Mouse (Mus musculus) ES-E14 (cell line): ENCODE measurements at regions not wholly inside any gene's neighbourhood (a gene's known extent, or its start where the extent isn't known, plus 50 kb on each side); places are given as distances from the start of the nearest gene placed in this dataset.

Experiments
- DNase-seq: peaks from one replicate; pipeline ENCODE4 v3.0.0-alpha.2; 2013; ENCODE audit warnings: low read depth, low spot score
- H3K27ac ChIP-seq: 2 replicates; pipeline ENCODE4 v1.5.1; 2012; ENCODE audit warnings: low read depth, mild to moderate bottlenecking, low read length, moderate library complexity, mixed read lengths; ENCODE audit not compliant: poor library complexity, insufficient read depth, severe bottlenecking
- H3K36me3 ChIP-seq: 2 replicates; pipeline ENCODE4 v1.6.1; 2012; ENCODE audit warnings: mild to moderate bottlenecking, low read length, moderate library complexity, mixed read lengths; ENCODE audit not compliant: control insufficient read depth, poor library complexity, insufficient read depth, severe bottlenecking
- H3K4me1 ChIP-seq, 2 experiments: fragments of 150-350 bp in 1 of 2; sonication (generic) in 1 of 2; 2 replicates each; pipeline ENCODE4 v1.6.1; 2012; ENCODE audit warnings: low read length in 2 of 2, mild to moderate bottlenecking in 1 of 2, mixed read lengths in 1 of 2; ENCODE audit not compliant: control insufficient read depth in 2 of 2, insufficient read depth in 2 of 2, poor library complexity in 1 of 2
- H3K4me3 ChIP-seq, 2 experiments: fragments of 150-350 bp in 1 of 2; sonication (generic) in 1 of 2; 2 replicates each; pipeline ENCODE4 v1.5.1; 2012; ENCODE audit warnings: low read length in 2 of 2, low read depth in 1 of 2, mild to moderate bottlenecking in 1 of 2, mixed read lengths in 1 of 2; ENCODE audit not compliant: insufficient read depth in 1 of 2, poor library complexity in 1 of 2, severe bottlenecking in 1 of 2
- H3K9ac ChIP-seq: 2 replicates; pipeline ENCODE4 v1.6.1; 2012; ENCODE audit warnings: low read depth, mild to moderate bottlenecking, low read length, mixed read lengths; ENCODE audit not compliant: poor library complexity, insufficient read depth, severe bottlenecking
- H3K9me3 ChIP-seq: fragments of 150-350 bp; sonication (generic); 2 replicates; pipeline ENCODE4 v1.6.1; 2012; ENCODE audit warnings: low read depth, mild to moderate bottlenecking, low read length; ENCODE audit not compliant: control insufficient read depth, insufficient read depth
- CHD2 ChIP-seq: IDR thresholded peaks from 2 replicates; pipeline ENCODE4 v1.6.1; 2014; ENCODE audit warnings: mild to moderate bottlenecking, low read depth, low read length, inconsistent platforms
- HCFC1 ChIP-seq: IDR thresholded peaks from 2 replicates; pipeline ENCODE4 v1.6.1; 2012; ENCODE audit warnings: low read length, inconsistent platforms, borderline replicate concordance; ENCODE audit not compliant: insufficient read depth
- MAFK ChIP-seq: IDR thresholded peaks from 2 replicates; pipeline ENCODE4 v1.6.1; 2014; ENCODE audit warnings: mild to moderate bottlenecking, low read depth, low read length, inconsistent platforms; ENCODE audit not compliant: insufficient read depth
- ZC3H11A ChIP-seq: IDR thresholded peaks from 2 replicates; pipeline ENCODE4 v1.6.1; 2012; ENCODE audit warnings: low read depth, mild to moderate bottlenecking, inconsistent platforms, low read length, borderline replicate concordance
- ZNF384 ChIP-seq: IDR thresholded peaks from 2 replicates; pipeline ENCODE4 v1.6.1; 2012; ENCODE audit warnings: low read depth, low read length, inconsistent platforms
- in situ Hi-C, 2 experiments: fragments of 600-800 bp; cut with MboI; formaldehyde crosslinking; loops; one replicate each; pipeline ENCODE4 v1.15.1; 2025; ENCODE audit warnings: low sequenced_read_pairs in 2 of 2, inconsistent platforms in 1 of 2; ENCODE audit not compliant: unreplicated experiment in 2 of 2

- no peak for TF ChIP-seq MAFK
- TF ChIP-seq HCFC1: no peak
- no peak for TF ChIP-seq CHD2
- TF ChIP-seq ZC3H11A: no peak
- TF ChIP-seq ZNF384: no peak
- Histone ChIP-seq H3K27ac (no peak overlapping the region), H3K9ac (no peak overlapping the region), H3K9me3 (no peaks in the 10 kb centered on the region), H3K4me1 (no peaks in the 10 kb centered on the region), H3K4me3 (no peak overlapping the region), H3K36me3 (no peaks in the 10 kb centered on the region)
- DNase-seq: no peak
- in situ Hi-C loops: no loop called here
Measured at GRCm38 (mm10) chr16:70091291-70091690, 222.5 kb upstream of the Gbe1 start.

DNA sequence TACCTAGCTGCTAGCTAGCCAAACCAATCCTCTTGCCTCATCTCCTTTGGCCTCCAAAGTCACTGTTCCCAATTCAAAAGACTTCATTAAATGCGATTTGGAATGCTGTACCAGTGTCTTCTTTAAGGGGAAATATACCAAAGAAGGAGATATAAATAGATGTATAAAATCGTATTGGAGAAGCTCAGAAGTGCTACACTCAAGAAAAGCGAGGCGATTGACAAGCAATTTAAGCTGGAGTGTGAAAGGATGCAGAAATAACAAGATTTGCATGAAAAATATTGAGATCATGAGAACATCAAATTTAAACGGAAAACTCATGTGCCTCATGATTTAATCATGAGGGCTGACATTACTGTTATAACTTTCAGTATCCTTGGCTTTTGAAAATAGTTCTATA lies 221.8 kb upstream of the Gbe1 start:
- Histone ChIP-seq H3K4me3 (no peak overlapping the region), H3K9ac (no peak overlapping the region), H3K36me3 (no peaks in the 10 kb centered on the region), H3K9me3 (no peaks in the 10 kb centered on the region), H3K27ac (no peak overlapping the region), H3K4me1 (no peaks in the 10 kb centered on the region)
- no peak for TF ChIP-seq MAFK
- no peak for TF ChIP-seq HCFC1
- TF ChIP-seq CHD2: no peak
- no peak for TF ChIP-seq ZNF384
- DNase-seq: no peak
- in situ Hi-C loops: no loop called here

- H3K9ac ChIP-seq: no peak overlapping the region
- in situ Hi-C loops: no loop called here
- no peaks in the 10 kb centered on the region for H3K36me3 ChIP-seq
- DNase-seq: no peak
- no peak overlapping the region for H3K4me3 ChIP-seq
- no peaks in the 10 kb centered on the region for H3K9me3 ChIP-seq
- H3K4me1 ChIP-seq: no peaks in the 10 kb centered on the region
- TF ChIP-seq ZC3H11A: no peak
- TF ChIP-seq HCFC1: no peak
- no peak for TF ChIP-seq MAFK
- TF ChIP-seq ZNF384: no peak
- TF ChIP-seq CHD2: no peak
- no peak overlapping the region for H3K27ac ChIP-seq
Measured at GRCm38 (mm10) chr16:70093224-70093623, 220.5 kb upstream of the Gbe1 start.

DNA sequence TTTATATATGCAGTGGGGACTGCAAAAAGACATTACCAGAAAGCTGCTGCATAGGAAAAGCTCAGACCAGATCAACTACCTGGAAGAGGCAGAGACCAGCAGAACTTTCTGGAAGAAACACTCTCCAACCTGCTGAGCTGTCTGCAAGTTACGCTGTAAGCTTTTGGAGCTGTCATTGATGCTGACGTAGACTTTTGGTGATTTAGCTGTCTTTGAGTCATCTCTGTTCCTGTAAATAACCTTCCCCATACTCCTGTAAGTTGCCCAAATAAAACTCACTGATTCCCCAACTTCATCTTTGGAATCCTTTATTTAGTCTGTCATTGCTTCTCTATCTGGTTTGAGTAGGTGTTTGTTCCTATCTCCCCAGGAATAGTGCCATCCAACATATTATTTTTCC lies 218.5 kb upstream of the Gbe1 start:
- H3K36me3 ChIP-seq: no peaks in the 10 kb centered on the region
- DNase-seq: no peak
- no peak for TF ChIP-seq ZC3H11A
- TF ChIP-seq ZNF384: no peak
- H3K4me1 ChIP-seq: no peaks in the 10 kb centered on the region
- H3K4me3 ChIP-seq: no peak overlapping the region
- no peaks in the 10 kb centered on the region for H3K9me3 ChIP-seq
- H3K9ac ChIP-seq: no peak overlapping the region
- in situ Hi-C loops: no loop called here
- H3K27ac ChIP-seq: no peak overlapping the region

- in situ Hi-C loops: no loop called here
- no peak overlapping the region for H3K4me3 ChIP-seq
- no peak for TF ChIP-seq ZC3H11A
- H3K4me1 ChIP-seq: no peaks in the 10 kb centered on the region
- H3K27ac ChIP-seq: no peak overlapping the region
- H3K36me3 ChIP-seq: no peaks in the 10 kb centered on the region
- H3K9me3 ChIP-seq: no peaks in the 10 kb centered on the region
- H3K9ac ChIP-seq: no peak overlapping the region
- no peak for DNase-seq
Measured at GRCm38 (mm10) chr16:70103791-70104378, 209.9 kb upstream of the Gbe1 start.
